ENCODE assay signal across 8 mouse cellular contexts in the genomic region with DNA sequence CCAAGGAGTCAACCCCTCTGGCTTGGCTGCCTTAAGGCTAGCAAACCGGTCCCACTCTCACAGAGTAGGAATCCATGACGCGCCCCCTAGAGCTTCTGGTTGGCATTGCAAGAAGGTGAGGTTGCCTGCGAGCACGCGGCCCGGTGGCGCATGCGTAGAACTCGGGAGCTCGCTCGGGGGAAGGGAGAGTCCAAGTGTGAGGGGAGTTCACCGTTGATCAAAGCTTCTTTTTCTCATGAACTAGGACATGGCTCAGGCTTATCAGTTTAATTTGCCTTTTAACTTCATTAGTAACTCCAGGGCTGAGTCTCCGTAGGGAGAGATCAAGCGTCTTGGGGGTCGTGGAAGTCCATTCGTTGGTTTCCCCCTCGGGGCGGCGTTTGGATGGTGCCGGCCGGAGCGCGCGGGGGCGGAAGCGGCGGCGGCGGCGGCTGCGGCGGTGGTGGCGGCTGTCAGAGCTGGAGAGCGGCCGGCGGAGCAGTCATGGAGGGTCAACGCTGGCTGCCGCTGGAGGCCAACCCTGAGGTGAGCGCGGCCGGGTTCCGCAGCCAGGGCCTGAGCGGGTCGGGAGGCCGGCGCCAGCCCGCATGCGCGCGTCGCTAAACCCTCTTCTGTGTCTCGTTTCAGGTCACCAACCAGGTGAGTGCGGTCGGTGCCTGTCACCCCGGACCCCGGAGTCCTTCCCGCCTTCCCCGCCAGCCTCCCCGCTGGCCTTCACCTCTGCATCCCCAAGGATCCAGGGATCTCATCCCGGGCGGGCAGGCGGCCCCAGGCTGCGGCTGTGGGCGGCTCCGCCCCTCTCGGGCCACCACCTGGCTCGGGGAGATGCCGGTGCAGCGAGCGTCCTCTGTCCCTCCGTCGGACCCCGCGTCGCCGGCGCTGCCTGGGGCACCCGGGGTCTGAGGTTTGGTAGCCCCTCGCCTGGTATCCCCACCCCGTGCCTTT. TPM values are rescaled to one million over a fixed set of nuclear protein-coding genes. Genes with fewer than 3 reads are reported as not detected.
A peak's percentile ranks its signal among the peaks of the same experiment; 100 is the strongest.
DNase-seq lines count a peak whose midpoint lies in the region; ATAC-seq and TF ChIP-seq lines count a peak whose summit lies in the region.

A gene (plus strand): TSS at position 387 of the 945 bp plus-strand sequence.

- peak within 1 kb of the TSS; percentile 83 for H3ac ChIP-seq in C2C12 (ENCODE audit: control insufficient read depth, insufficient read length, low read depth)

- H3K36me3 ChIP-seq in C2C12 (ENCODE audit: control insufficient read depth, insufficient read depth), result peaks cover 3% of the 10 kb centered on the region
- no peaks in the 10 kb centered on the region for H3K36me3 ChIP-seq in erythroblast, embryonic 14.5 days (ENCODE audit: control insufficient read depth)
- no peaks in the 10 kb centered on the region for H3K36me3 ChIP-seq in heart, embryonic 12.5 days
- no peaks in the 10 kb centered on the region for H3K36me3 ChIP-seq in kidney, postnatal 0 days (ENCODE audit: insufficient read depth, low read length)
- no peaks in the 10 kb centered on the region for H3K36me3 ChIP-seq in liver, embryonic 11.5 days (ENCODE audit: control insufficient read depth, insufficient read depth, low read length)
- H3K36me3 ChIP-seq in stomach, embryonic 14.5 days (ENCODE audit: control insufficient read depth, insufficient read depth, low read length), result no peaks in the 10 kb centered on the region

- H3K4me3 ChIP-seq in C2C12 (ENCODE audit: insufficient read depth, poor library complexity, severe bottlenecking), result peak within 1 kb of the TSS; percentile 83
- H3K4me3 ChIP-seq in erythroblast, embryonic 14.5 days (replicated peaks), result peak within 1 kb of the TSS; percentile 97
- H3K4me3 ChIP-seq in heart, embryonic 12.5 days, result peak within 1 kb of the TSS; percentile 89
- H3K4me3 ChIP-seq in kidney, postnatal 0 days (replicated peaks; ENCODE audit: low read depth, low read length), result peak within 1 kb of the TSS; percentile 90
- H3K4me3 ChIP-seq in liver, embryonic 11.5 days (ENCODE audit: low read depth, low read length), result peak within 1 kb of the TSS; percentile 94
- peak within 1 kb of the TSS; percentile 95 for H3K4me3 ChIP-seq in stomach, embryonic 14.5 days (ENCODE audit: low read depth, low read length)

- DNase-seq in brain, embryonic 14.5 days (ENCODE audit: low read depth), result peak; percentile 97
- DNase-seq in kidney, postnatal 0 days (ENCODE audit: low spot score), result peak; percentile 96
- peak; percentile 96 for DNase-seq in liver, embryonic 11.5 days (ENCODE audit: low spot score)
- peak; percentile 98 for DNase-seq in naive thymus-derived CD4-positive, alpha-beta T cell, adult 2 months (ENCODE audit: low read depth)

- no peaks in the 10 kb centered on the region for H3K9me3 ChIP-seq in erythroblast, embryonic 14.5 days (ENCODE audit: control insufficient read depth, low read length)
- H3K9me3 ChIP-seq in heart, embryonic 12.5 days (replicated peaks), result no peaks in the 10 kb centered on the region
- H3K9me3 ChIP-seq in kidney, postnatal 0 days (replicated peaks; ENCODE audit: low read length), result no peaks in the 10 kb centered on the region
- no peaks in the 10 kb centered on the region for H3K9me3 ChIP-seq in liver, embryonic 11.5 days (ENCODE audit: control insufficient read depth, low read length)
- H3K9me3 ChIP-seq in stomach, embryonic 14.5 days (ENCODE audit: control insufficient read depth, low read depth, low read length), result no peaks in the 10 kb centered on the region

- no peaks in the 10 kb centered on the region for H3K27me3 ChIP-seq in C2C12 (ENCODE audit: control insufficient read depth, insufficient read depth, insufficient read length)
- H3K27me3 ChIP-seq in erythroblast, embryonic 14.5 days (ENCODE audit: control insufficient read depth), result 0 out of 2 replicates have a peak, but pooled peaks cover 3% of the 10 kb centered on the region
- H3K27me3 ChIP-seq in heart, embryonic 12.5 days (replicated peaks), result no peaks in the 10 kb centered on the region
- no peaks in the 10 kb centered on the region for H3K27me3 ChIP-seq in kidney, postnatal 0 days (ENCODE audit: insufficient read depth, low read length)
- no peaks in the 10 kb centered on the region for H3K27me3 ChIP-seq in liver, embryonic 11.5 days (replicated peaks; ENCODE audit: control insufficient read depth, insufficient read depth, low read length)
- H3K27me3 ChIP-seq in stomach, embryonic 14.5 days (ENCODE audit: control insufficient read depth, insufficient read depth, low read length), result no peaks in the 10 kb centered on the region

- H3K79me3 ChIP-seq in C2C12 (ENCODE audit: low read depth), result peaks cover 15% of the 10 kb centered on the region

- peak within 1 kb of the TSS; percentile 97 for H3K4me2 ChIP-seq in heart, embryonic 12.5 days
- peak within 1 kb of the TSS; percentile 97 for H3K4me2 ChIP-seq in kidney, postnatal 0 days (ENCODE audit: low read length)
- peak within 1 kb of the TSS; percentile 96 for H3K4me2 ChIP-seq in liver, embryonic 11.5 days
- H3K4me2 ChIP-seq in stomach, embryonic 14.5 days (replicated peaks; ENCODE audit: low read depth, low read length), result peak within 1 kb of the TSS; percentile 91

- WGBS in heart, embryonic 12.5 days, result under 1% methylated on average over 75 of the region's 81 CpGs
- WGBS in kidney, postnatal 0 days, result under 1% methylated on average over 71 of the region's 81 CpGs
- WGBS in liver, embryonic 11.5 days, result under 1% methylated on average over 81 of the region's 81 CpGs
- WGBS in stomach, embryonic 14.5 days, result under 1% methylated on average over 80 of the region's 81 CpGs

- peak; percentile 93 for ATAC-seq in heart, embryonic 12.5 days (ENCODE audit: insufficient number of reproducible peaks, low FRiP score)
- ATAC-seq in kidney, postnatal 0 days (replicated peaks; ENCODE audit: low FRiP score, low read depth), result peak; percentile 92
- peak; percentile 90 for ATAC-seq in liver, embryonic 11.5 days (replicated peaks; ENCODE audit: low FRiP score)
- peak; percentile 87 for ATAC-seq in stomach, embryonic 14.5 days (ENCODE audit: insufficient number of reproducible peaks, insufficient read depth, low FRiP score, low read depth)

- H3K27ac ChIP-seq in heart, embryonic 12.5 days (ENCODE audit: poor library complexity, severe bottlenecking), result peak within 1 kb of the TSS; percentile 52
- peak within 1 kb of the TSS; percentile 60 for H3K27ac ChIP-seq in kidney, postnatal 0 days
- H3K27ac ChIP-seq in liver, embryonic 11.5 days (ENCODE audit: low read depth, low read length), result 0 out of 2 replicates have a peak within 1 kb of the TSS, but pooled peaks have one; percentile 16
- H3K27ac ChIP-seq in stomach, embryonic 14.5 days (ENCODE audit: low read length), result peak within 1 kb of the TSS; percentile 63

- H3K79me2 ChIP-seq in C2C12 (ENCODE audit: control insufficient read depth, insufficient read depth), result peaks cover 40% of the 10 kb centered on the region

- H3K4me1 ChIP-seq in erythroblast, embryonic 14.5 days (ENCODE audit: control insufficient read depth), result peaks cover 25% of the 10 kb centered on the region
- H3K4me1 ChIP-seq in heart, embryonic 12.5 days (replicated peaks), result peaks cover 3% of the 10 kb centered on the region; the same call in 1 of the 2 replicates
- peaks cover 4% of the 10 kb centered on the region; the same call in 1 of the 2 replicates for H3K4me1 ChIP-seq in kidney, postnatal 0 days (replicated peaks; ENCODE audit: insufficient read depth, low read length)
- 0 out of 2 replicates have a peak, but pooled peaks cover 3% of the 10 kb centered on the region for H3K4me1 ChIP-seq in liver, embryonic 11.5 days (replicated peaks; ENCODE audit: control insufficient read depth, insufficient read depth, low read length)
- peaks cover 2% of the 10 kb centered on the region; the same call in 1 of the 2 replicates for H3K4me1 ChIP-seq in stomach, embryonic 14.5 days (ENCODE audit: control insufficient read depth, insufficient read depth, low read length)

- TF ChIP-seq POLR2A in brain, embryonic 14.5 days (IDR thresholded peaks at IDR 0.05; ENCODE audit: borderline replicate concordance, extremely low read depth, insufficient read depth, insufficient read length, poor library complexity, severe bottlenecking), result peak; percentile 75

- H3K9ac ChIP-seq in heart, embryonic 12.5 days, result peak within 1 kb of the TSS; percentile 87
- H3K9ac ChIP-seq in kidney, postnatal 0 days (ENCODE audit: low read depth, low read length), result peak within 1 kb of the TSS; percentile 71
- peak within 1 kb of the TSS; percentile 70 for H3K9ac ChIP-seq in liver, embryonic 11.5 days (ENCODE audit: low read depth, low read length)
- H3K9ac ChIP-seq in stomach, embryonic 14.5 days (replicated peaks; ENCODE audit: low read depth, low read length), result peak within 1 kb of the TSS; percentile 63

- peak; percentile 76 for TF ChIP-seq CTCF in C2C12 (IDR thresholded peaks at IDR 0.05; ENCODE audit: control insufficient read depth, insufficient read depth, insufficient read length)
- peak; percentile 97 for TF ChIP-seq CTCF in brain, embryonic 14.5 days (IDR thresholded peaks at IDR 0.05; ENCODE audit: borderline replicate concordance, extremely low read depth, insufficient read depth, insufficient read length)
- peak; percentile 97 for TF ChIP-seq CTCF in kidney, postnatal 0 days (IDR thresholded peaks at IDR 0.05; ENCODE audit: low read depth)

TF ChIP-seq in C2C12, 6 proteins besides CTCF, POLR2A, EP300 and RAD21:
- TF ChIP-seq MAX (IDR thresholded peaks at IDR 0.05), result peak; percentile 84
- no peak for TF ChIP-seq CEBPB (IDR thresholded peaks at IDR 0.05; ENCODE audit: low read depth)
- TF ChIP-seq USF1 (IDR thresholded peaks at IDR 0.05; ENCODE audit: low read depth), result no peak

RNA-seq across cellular contexts. Expression of the gene that starts here (rescaled TPM):
- polyA plus RNA-seq in C2C12 (2012; fragmentation: generic; extraction: Trizol), result 38.9 TPM
- 126 and 141 TPM in 2 replicates for polyA plus RNA-seq in brain, embryonic 14.5 days (2012; rRNA removed)
- 0.38 and 0.61 TPM in 2 replicates for polyA plus RNA-seq in erythroblast, embryonic 14.5 days (2012)
- 104 and 107 TPM in 2 replicates for polyA plus RNA-seq in heart, embryonic 12.5 days (2016; fragmentation: Nextera tagmentation; extraction: Ambion mirVana)
- polyA plus RNA-seq in kidney, postnatal 0 days (2015; fragmentation: Nextera tagmentation; extraction: Ambion mirVana), result 132 and 135 TPM in 2 replicates
- 184 and 187 TPM in 2 replicates for polyA plus RNA-seq in liver, embryonic 11.5 days (2014; fragmentation: Nextera tagmentation; extraction: Ambion mirVana)
- polyA plus RNA-seq in stomach, embryonic 14.5 days (2014; fragmentation: Nextera tagmentation; extraction: Ambion mirVana), result 126 and 131 TPM in 2 replicates

Comparison
In these comparisons a context has a peak if more than half of its experiments do, and no peak if none do; other contexts are left out.
1. Peak in every context shown above with its lines: DNase-seq, ATAC-seq, H3K4me3 ChIP-seq and H3K27ac ChIP-seq.
2. RNA of the gene that starts here (polyA plus RNA-seq): 184 to 187 TPM in liver, embryonic 11.5 days, 132 to 135 TPM in kidney, postnatal 0 days, 126 to 131 TPM in stomach, embryonic 14.5 days, 126 to 141 TPM in brain, embryonic 14.5 days, 104 to 107 TPM in heart, embryonic 12.5 days and 38.9 TPM in C2C12 (single experiment); 0.38 to 0.61 TPM in erythroblast, embryonic 14.5 days; every median in the first group is over 10 times any median in the second.